Mouse (Mus musculus): Measurements from ENCODE around the gene Olfr1357. TPM values are rescaled to one million over a fixed set of nuclear protein-coding genes. Genes with fewer than 3 reads are reported as not detected.

Gene Olfr1357
- polyA plus RNA-seq (2014; fragmentation: Illumina TruSeq; extraction: RNeasy Lipid Tissue Mini Kit (QIAGEN cat#74804); ENCODE audit: low read depth, low replicate concordance), result not detected

GRCm38 (mm10) chr10:78617974-78618373, at the start of gene Olfr1357:
Gene Olfr1357, minus strand, starts transcription at chr10:78618074.

GRCm38 (mm10) chr10:78591406-78592328, 26.2 kb downstream of the Olfr1357 start, which contains the start of gene Syde1:
Gene Syde1, minus strand, starts transcription at chr10:78591964.

GRCm38 (mm10) chr10:78574250-78575104, 43.4 kb downstream of the Olfr1357 start, which contains the start of gene Ilvbl:
Gene Ilvbl, plus strand, starts transcription at chr10:78574346.

Other genes starting within 250 kb of the Olfr1357 start
- gene Rrp1, start 205.0 kb downstream of the Olfr1357 start, polyA plus RNA-seq (2014; fragmentation: Illumina TruSeq; extraction: RNeasy Lipid Tissue Mini Kit (QIAGEN cat#74804); ENCODE audit: low read depth, low replicate concordance), result 126 TPM
- 13.1 TPM for gene Cstb, start 192.4 kb downstream of the Olfr1357 start, polyA plus RNA-seq (2014; fragmentation: Illumina TruSeq; extraction: RNeasy Lipid Tissue Mini Kit (QIAGEN cat#74804); ENCODE audit: low read depth, low replicate concordance)
- gene Pdxk, start 153.1 kb downstream of the Olfr1357 start, polyA plus RNA-seq (2014; fragmentation: Illumina TruSeq; extraction: RNeasy Lipid Tissue Mini Kit (QIAGEN cat#74804); ENCODE audit: low read depth, low replicate concordance), result 0.92 TPM
- gene Olfr1358, start 100.6 kb downstream of the Olfr1357 start, polyA plus RNA-seq (2014; fragmentation: Illumina TruSeq; extraction: RNeasy Lipid Tissue Mini Kit (QIAGEN cat#74804); ENCODE audit: low read depth, low replicate concordance), result not detected
- gene Ilvbl, start 43.7 kb downstream of the Olfr1357 start, polyA plus RNA-seq (2014; fragmentation: Illumina TruSeq; extraction: RNeasy Lipid Tissue Mini Kit (QIAGEN cat#74804); ENCODE audit: low read depth, low replicate concordance), result 1.4 TPM
- gene Syde1, start 26.1 kb downstream of the Olfr1357 start, polyA plus RNA-seq (2014; fragmentation: Illumina TruSeq; extraction: RNeasy Lipid Tissue Mini Kit (QIAGEN cat#74804); ENCODE audit: low read depth, low replicate concordance), result 0.53 TPM
- gene Casp14, start 100.2 kb upstream of the Olfr1357 start, polyA plus RNA-seq (2014; fragmentation: Illumina TruSeq; extraction: RNeasy Lipid Tissue Mini Kit (QIAGEN cat#74804); ENCODE audit: low read depth, low replicate concordance), result not detected
- 20.9 TPM for gene Ccdc105, start 135.0 kb upstream of the Olfr1357 start, polyA plus RNA-seq (2014; fragmentation: Illumina TruSeq; extraction: RNeasy Lipid Tissue Mini Kit (QIAGEN cat#74804); ENCODE audit: low read depth, low replicate concordance)
- gene Slc1a6, start 162.4 kb upstream of the Olfr1357 start, polyA plus RNA-seq (2014; fragmentation: Illumina TruSeq; extraction: RNeasy Lipid Tissue Mini Kit (QIAGEN cat#74804); ENCODE audit: low read depth, low replicate concordance), result not detected
- gene Olfr1356, start 234.1 kb upstream of the Olfr1357 start, polyA plus RNA-seq (2014; fragmentation: Illumina TruSeq; extraction: RNeasy Lipid Tissue Mini Kit (QIAGEN cat#74804); ENCODE audit: low read depth, low replicate concordance), result not detected

All from testis, adult 10 weeks (tissue).